Mouse (Mus musculus): ENCODE measurements around the gene Med18. TPM values are rescaled to one million over a fixed set of nuclear protein-coding genes. Genes with fewer than 3 reads are reported as not detected.

Gene Med18
- polyA plus RNA-seq, 1 experiment = 6.7 TPM

DNA sequence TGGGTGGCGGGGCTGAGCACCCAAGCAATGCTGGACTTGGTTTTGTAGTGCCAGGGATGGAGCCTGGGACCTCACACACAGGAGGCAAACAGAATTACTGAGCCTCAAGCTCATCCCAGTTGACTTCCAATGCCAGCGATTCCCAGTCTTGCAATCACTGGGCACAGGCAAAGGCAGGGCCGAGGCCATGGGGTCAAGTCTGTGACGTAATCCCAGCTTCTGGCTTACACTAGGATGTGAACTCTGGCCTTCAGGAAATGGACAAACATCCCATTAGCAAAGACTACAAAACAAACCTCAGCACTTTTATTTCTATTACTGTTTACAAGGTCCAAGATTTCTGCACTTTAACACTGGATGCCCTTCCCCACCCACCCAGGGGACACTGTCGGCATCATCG, 28.0 kb upstream of the Med18 start:
- Histone ChIP-seq H3K36me3 (ENCODE audit: control insufficient read depth, insufficient read depth, low read length) (peaks cover 2% of the 10 kb centered on the region; the same call in 1 of the 2 replicates), H3K4me3 (ENCODE audit: control insufficient read depth, insufficient read depth, low read length) (no peak overlapping the region), H3K27ac (ENCODE audit: control insufficient read depth, insufficient read depth, low read length) (no peak overlapping the region), H3K27me3 (ENCODE audit: control insufficient read depth, insufficient read depth, low read length) (no peaks in the 10 kb centered on the region), H3K4me1 (replicated peaks; ENCODE audit: control insufficient read depth, insufficient read depth, low read length) (no peaks in the 10 kb centered on the region)
- no peak for TF ChIP-seq CTCF (IDR thresholded peaks at IDR 0.05; ENCODE audit: borderline replicate concordance, control insufficient read depth, extremely low read depth, insufficient read depth, low read length, poor library complexity)
- TF ChIP-seq POLR2A (IDR thresholded peaks at IDR 0.05; ENCODE audit: control insufficient read depth, extremely low read depth, insufficient read depth, low read length, poor library complexity) = no peak
- DNase-seq = no peak
- WGBS = 94% methylated on average over 6 of the region's 6 CpGs

DNA sequence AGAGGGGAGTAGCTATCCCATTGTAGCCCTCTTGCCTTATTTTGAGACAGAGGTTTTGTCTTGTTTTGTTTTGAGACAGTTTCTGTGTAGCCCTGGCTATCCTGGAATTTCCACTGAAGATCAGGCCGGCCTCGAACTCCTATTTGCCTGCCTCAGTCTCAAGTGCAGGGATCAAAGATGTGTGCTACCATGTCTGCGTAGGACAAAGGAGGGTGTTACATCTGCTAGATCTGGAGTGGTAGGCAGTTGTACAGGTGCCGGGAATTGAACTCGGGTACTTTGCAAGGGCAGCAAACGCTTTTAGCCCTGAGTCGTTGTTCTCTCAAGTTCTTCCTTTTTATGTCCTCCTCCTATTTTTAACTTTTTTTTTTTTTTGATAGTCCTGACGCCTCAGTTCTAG, 27.3 kb upstream of the Med18 start:
- TF ChIP-seq POLR2A (IDR thresholded peaks at IDR 0.05; ENCODE audit: control insufficient read depth, extremely low read depth, insufficient read depth, low read length, poor library complexity) (no peak), CTCF (IDR thresholded peaks at IDR 0.05; ENCODE audit: borderline replicate concordance, control insufficient read depth, extremely low read depth, insufficient read depth, low read length, poor library complexity) (no peak)
- no peak overlapping the region for H3K27ac ChIP-seq (ENCODE audit: control insufficient read depth, insufficient read depth, low read length)
- no peak for DNase-seq
- no peaks in the 10 kb centered on the region for H3K4me1 ChIP-seq (replicated peaks; ENCODE audit: control insufficient read depth, insufficient read depth, low read length)
- H3K36me3 ChIP-seq (ENCODE audit: control insufficient read depth, insufficient read depth, low read length) = no peaks in the 10 kb centered on the region
- 72% methylated on average over 8 of the region's 8 CpGs for WGBS
- H3K4me3 ChIP-seq (ENCODE audit: control insufficient read depth, insufficient read depth, low read length) = no peak overlapping the region
- no peaks in the 10 kb centered on the region for H3K27me3 ChIP-seq (ENCODE audit: control insufficient read depth, insufficient read depth, low read length)

DNA sequence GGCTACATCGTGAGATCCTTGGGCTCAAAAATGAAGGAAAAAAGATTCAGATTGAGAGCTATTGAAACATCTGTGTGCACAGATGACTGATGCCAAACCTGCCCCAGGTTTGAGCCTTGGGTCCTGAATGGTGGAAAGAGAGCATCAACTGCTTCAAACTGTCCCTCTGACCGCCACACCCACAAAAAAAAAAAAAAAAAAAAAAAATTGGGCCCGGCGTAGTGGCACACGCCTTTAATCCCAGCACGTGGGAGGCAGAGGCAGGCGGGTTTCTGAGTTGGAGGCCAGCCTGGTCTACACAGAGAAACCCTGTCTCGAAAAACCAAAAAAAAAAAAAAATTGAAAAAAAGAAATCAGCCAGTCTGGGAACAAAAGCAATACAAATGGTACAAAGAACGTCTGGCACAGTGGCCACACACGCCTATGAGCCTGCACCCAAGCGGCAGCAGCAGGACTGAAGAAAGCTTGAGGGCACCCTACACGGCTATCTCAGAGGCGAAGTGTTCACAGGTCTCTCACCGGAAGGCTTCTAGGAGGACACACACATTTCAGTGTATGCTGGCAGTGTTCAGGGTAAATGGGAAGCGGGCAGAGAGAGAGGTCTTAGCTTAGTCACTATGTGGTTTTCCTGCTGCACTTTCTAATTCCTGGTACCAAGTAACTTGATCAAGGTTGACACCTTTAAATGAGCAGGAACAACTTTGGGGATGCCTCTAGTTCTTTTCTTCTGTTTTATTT, 26.7 kb upstream of the Med18 start:
- 53% methylated on average over 15 of the region's 15 CpGs for WGBS
- Histone ChIP-seq H3K36me3 (ENCODE audit: control insufficient read depth, insufficient read depth, low read length) (no peaks in the 10 kb centered on the region), H3K4me3 (ENCODE audit: control insufficient read depth, insufficient read depth, low read length) (no peak overlapping the region), H3K4me1 (replicated peaks; ENCODE audit: control insufficient read depth, insufficient read depth, low read length) (no peaks in the 10 kb centered on the region), H3K27me3 (ENCODE audit: control insufficient read depth, insufficient read depth, low read length) (no peaks in the 10 kb centered on the region), H3K27ac (ENCODE audit: control insufficient read depth, insufficient read depth, low read length) (no peak overlapping the region)
- no peak for DNase-seq
- TF ChIP-seq CTCF (IDR thresholded peaks at IDR 0.05; ENCODE audit: borderline replicate concordance, control insufficient read depth, extremely low read depth, insufficient read depth, low read length, poor library complexity) (no peak), POLR2A (IDR thresholded peaks at IDR 0.05; ENCODE audit: control insufficient read depth, extremely low read depth, insufficient read depth, low read length, poor library complexity) (no peak)

DNA sequence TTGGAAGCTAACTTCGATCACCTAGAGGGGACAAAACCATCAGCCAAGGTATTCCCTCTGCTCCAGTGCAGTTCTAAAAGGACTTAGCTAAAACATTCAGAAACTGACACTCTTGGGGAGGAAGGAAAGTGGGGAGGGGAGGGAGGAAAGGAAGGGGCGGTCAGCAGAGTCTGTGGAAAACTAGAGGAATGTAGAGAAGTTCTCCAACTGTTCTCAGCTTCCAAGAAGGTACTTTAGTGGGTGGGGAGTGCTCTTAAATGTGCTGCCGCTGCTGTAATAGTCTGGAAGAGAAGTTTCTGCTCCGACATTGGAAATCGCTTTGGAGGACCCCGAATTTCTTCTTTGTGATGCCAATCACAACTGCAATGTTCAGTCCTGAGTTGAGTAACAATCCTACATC, 25.3 kb upstream of the Med18 start:
- no peaks in the 10 kb centered on the region for H3K4me1 ChIP-seq (replicated peaks; ENCODE audit: control insufficient read depth, insufficient read depth, low read length)
- H3K36me3 ChIP-seq (ENCODE audit: control insufficient read depth, insufficient read depth, low read length) = no peaks in the 10 kb centered on the region
- no peak overlapping the region for H3K27ac ChIP-seq (ENCODE audit: control insufficient read depth, insufficient read depth, low read length)

DNA sequence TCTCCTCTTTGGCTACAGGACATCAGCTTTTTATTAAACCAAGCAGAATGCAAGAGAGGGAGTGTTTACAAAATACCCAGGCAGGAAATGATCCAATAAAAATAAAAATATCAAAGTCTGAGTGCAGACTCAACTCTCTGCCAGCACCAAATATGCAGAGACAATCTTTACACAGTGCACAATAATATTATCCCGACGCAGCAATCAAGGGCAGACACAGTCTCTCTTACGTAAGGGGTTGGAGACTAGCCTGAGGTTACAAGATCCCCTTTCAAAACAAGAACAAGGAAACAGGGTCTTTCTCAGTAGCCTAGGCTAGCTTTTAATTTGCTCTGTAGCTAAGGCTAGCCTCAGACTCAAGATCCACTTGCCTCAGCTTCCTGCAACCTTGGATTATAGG, 24.8 kb upstream of the Med18 start:
- no peak for TF ChIP-seq POLR2A (IDR thresholded peaks at IDR 0.05; ENCODE audit: control insufficient read depth, extremely low read depth, insufficient read depth, low read length, poor library complexity)
- no peak for TF ChIP-seq CTCF (IDR thresholded peaks at IDR 0.05; ENCODE audit: borderline replicate concordance, control insufficient read depth, extremely low read depth, insufficient read depth, low read length, poor library complexity)
- no peaks in the 10 kb centered on the region for H3K36me3 ChIP-seq (ENCODE audit: control insufficient read depth, insufficient read depth, low read length)
- H3K27ac ChIP-seq (ENCODE audit: control insufficient read depth, insufficient read depth, low read length) = no peak overlapping the region
- no peak overlapping the region for H3K4me3 ChIP-seq (ENCODE audit: control insufficient read depth, insufficient read depth, low read length)
- no peaks in the 10 kb centered on the region for H3K27me3 ChIP-seq (ENCODE audit: control insufficient read depth, insufficient read depth, low read length)
- H3K4me1 ChIP-seq (replicated peaks; ENCODE audit: control insufficient read depth, insufficient read depth, low read length) = no peaks in the 10 kb centered on the region
- DNase-seq = no peak
- 97% methylated on average over 3 of the region's 3 CpGs for WGBS

More for the DNA sequence above, 25.3 kb upstream of the Med18 start:
- no peak overlapping the region for H3K4me3 ChIP-seq (ENCODE audit: control insufficient read depth, insufficient read depth, low read length)
- 92% methylated on average over 6 of the region's 6 CpGs for WGBS
- TF ChIP-seq CTCF (IDR thresholded peaks at IDR 0.05; ENCODE audit: borderline replicate concordance, control insufficient read depth, extremely low read depth, insufficient read depth, low read length, poor library complexity) = no peak
- TF ChIP-seq POLR2A (IDR thresholded peaks at IDR 0.05; ENCODE audit: control insufficient read depth, extremely low read depth, insufficient read depth, low read length, poor library complexity) = no peak
- no peak for DNase-seq
- H3K27me3 ChIP-seq (ENCODE audit: control insufficient read depth, insufficient read depth, low read length) = no peaks in the 10 kb centered on the region

DNA sequence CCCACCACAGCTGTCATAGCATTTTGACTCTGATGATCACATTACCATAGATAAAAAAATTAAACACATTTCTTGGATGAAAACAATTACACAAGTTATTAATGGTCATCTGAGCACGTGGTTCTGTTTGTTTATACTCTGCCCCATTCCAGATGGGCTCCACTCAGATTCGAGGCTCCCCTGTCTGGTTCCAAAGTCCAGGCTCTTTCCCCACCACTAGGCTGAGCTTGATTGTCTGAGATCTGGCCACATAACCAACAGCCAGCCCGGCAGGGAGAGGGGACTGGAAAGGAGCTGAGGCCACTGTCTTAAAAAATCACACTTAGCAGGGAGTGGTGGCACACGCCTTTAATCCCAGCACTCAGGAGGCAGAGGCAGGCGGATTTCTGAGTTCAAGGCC, 21.1 kb upstream of the Med18 start:
- WGBS = 90% methylated on average over 5 of the region's 5 CpGs
- no peak for DNase-seq
- Histone ChIP-seq H3K27me3 (ENCODE audit: control insufficient read depth, insufficient read depth, low read length) (no peaks in the 10 kb centered on the region), H3K4me1 (replicated peaks; ENCODE audit: control insufficient read depth, insufficient read depth, low read length) (no peaks in the 10 kb centered on the region), H3K4me3 (ENCODE audit: control insufficient read depth, insufficient read depth, low read length) (no peak overlapping the region), H3K27ac (ENCODE audit: control insufficient read depth, insufficient read depth, low read length) (no peak overlapping the region), H3K36me3 (ENCODE audit: control insufficient read depth, insufficient read depth, low read length) (no peaks in the 10 kb centered on the region)
- no peak for TF ChIP-seq POLR2A (IDR thresholded peaks at IDR 0.05; ENCODE audit: control insufficient read depth, extremely low read depth, insufficient read depth, low read length, poor library complexity)
- no peak for TF ChIP-seq CTCF (IDR thresholded peaks at IDR 0.05; ENCODE audit: borderline replicate concordance, control insufficient read depth, extremely low read depth, insufficient read depth, low read length, poor library complexity)

Data from thymus, adult 2 months (tissue).